Comparison of ENCODE assay signal across 8 mouse cellular contexts in the genomic region with DNA sequence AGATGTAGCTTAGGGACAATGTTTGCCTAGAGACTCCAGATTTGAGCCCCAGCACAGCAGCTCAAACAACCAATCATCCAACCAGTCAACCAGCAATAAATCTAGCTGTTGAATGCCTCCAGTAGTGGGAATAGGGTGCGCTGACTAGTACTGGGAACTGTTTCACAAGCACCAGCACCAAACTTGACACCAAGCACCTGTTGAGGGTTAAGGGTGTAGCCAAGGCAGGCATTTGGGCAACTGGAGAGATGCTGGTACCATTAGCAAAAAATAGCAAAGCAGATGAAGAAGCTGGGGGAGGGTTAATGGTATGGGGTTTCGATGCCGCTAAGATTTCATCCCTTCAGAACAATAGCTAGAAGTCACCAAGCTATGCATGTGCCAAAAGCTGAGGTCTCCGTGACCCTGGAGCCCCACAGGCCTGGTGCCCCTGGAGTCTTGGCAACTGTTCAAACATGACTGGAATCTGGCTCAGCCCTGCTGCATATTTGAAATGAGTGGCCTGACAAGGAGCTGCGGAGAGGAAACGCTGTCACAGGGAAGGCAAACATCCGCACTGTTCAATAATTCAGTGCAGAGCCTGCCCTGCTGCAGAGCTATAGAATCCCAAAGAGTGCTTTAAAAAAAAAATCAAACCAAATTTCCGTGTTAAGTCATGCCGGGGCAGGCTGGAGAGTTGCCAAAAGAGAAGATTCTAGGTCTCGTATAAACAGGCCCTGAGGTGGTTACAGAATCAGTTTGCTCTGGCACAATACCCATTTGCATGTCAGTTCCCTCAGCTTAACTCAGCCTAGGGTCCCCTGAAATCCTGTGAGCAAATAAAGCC.
DNase-seq lines count a peak whose midpoint lies in the region; ATAC-seq lines count a peak whose summit lies in the region.

No protein-coding gene starts in this region.

- ATAC-seq in embryonic facial prominence, embryonic 11.5 days (replicated peaks; ENCODE audit: insufficient number of reproducible peaks, low FRiP score, low TSS enrichment, low read depth) = peak; percentile 37; the same call in 1 of the 2 replicates
- peak; percentile 53 for ATAC-seq in heart, embryonic 11.5 days (replicated peaks; ENCODE audit: insufficient number of reproducible peaks, low FRiP score, low TSS enrichment)
- ATAC-seq in lung, embryonic 16.5 days (ENCODE audit: low read depth) = peak; percentile 91

- H3K4me3 ChIP-seq in embryonic facial prominence, embryonic 11.5 days (ENCODE audit: low read depth, low read length) = no peak overlapping the region
- H3K4me3 ChIP-seq in heart, embryonic 11.5 days (ENCODE audit: low read depth, low read length) = no peak overlapping the region
- H3K4me3 ChIP-seq in lung, embryonic 16.5 days (ENCODE audit: low read length) = no peak overlapping the region

- peaks cover 6% of the 10 kb centered on the region; the same call in 1 of the 2 replicates for H3K4me1 ChIP-seq in embryonic facial prominence, embryonic 11.5 days (ENCODE audit: control insufficient read depth, insufficient read depth, low read length)
- peaks cover 32% of the 10 kb centered on the region for H3K4me1 ChIP-seq in heart, embryonic 11.5 days (ENCODE audit: control insufficient read depth, insufficient read depth, low read length)
- peaks cover 30% of the 10 kb centered on the region for H3K4me1 ChIP-seq in lung, embryonic 16.5 days (replicated peaks; ENCODE audit: control insufficient read depth, insufficient read depth, low read length)

- no peaks in the 10 kb centered on the region for H3K9me3 ChIP-seq in embryonic facial prominence, embryonic 11.5 days (replicated peaks; ENCODE audit: control insufficient read depth, low read length)
- H3K9me3 ChIP-seq in heart, embryonic 11.5 days (replicated peaks; ENCODE audit: control insufficient read depth, low read length) = no peaks in the 10 kb centered on the region
- no peaks in the 10 kb centered on the region for H3K9me3 ChIP-seq in lung, embryonic 16.5 days (ENCODE audit: control insufficient read depth, low read length)

- no peaks in the 10 kb centered on the region for H3K36me3 ChIP-seq in embryonic facial prominence, embryonic 11.5 days (replicated peaks; ENCODE audit: control insufficient read depth, insufficient read depth, low read depth, low read length)
- H3K36me3 ChIP-seq in heart, embryonic 11.5 days (ENCODE audit: control insufficient read depth, insufficient read depth, low read length) = no peaks in the 10 kb centered on the region
- no peaks in the 10 kb centered on the region for H3K36me3 ChIP-seq in lung, embryonic 16.5 days (ENCODE audit: control insufficient read depth, insufficient read depth, low read length)

- H3K9ac ChIP-seq in embryonic facial prominence, embryonic 11.5 days (replicated peaks; ENCODE audit: low read length) = 0 out of 2 replicates have a peak overlapping the region, but pooled peaks have one; percentile 0
- 0 out of 2 replicates have a peak overlapping the region, but pooled peaks have one; percentile 22 for H3K9ac ChIP-seq in heart, embryonic 11.5 days (ENCODE audit: low read depth, low read length)
- peak overlapping the region; percentile 34; the same call in 1 of the 2 replicates for H3K9ac ChIP-seq in lung, embryonic 16.5 days (ENCODE audit: low read length)

- H3K27me3 ChIP-seq in embryonic facial prominence, embryonic 11.5 days (ENCODE audit: control insufficient read depth, insufficient read depth, low read length) = no peaks in the 10 kb centered on the region
- no peaks in the 10 kb centered on the region for H3K27me3 ChIP-seq in heart, embryonic 11.5 days (ENCODE audit: control insufficient read depth, insufficient read depth, low read length)
- no peaks in the 10 kb centered on the region for H3K27me3 ChIP-seq in lung, embryonic 16.5 days (ENCODE audit: control insufficient read depth, insufficient read depth, low read depth, low read length)

- H3K27ac ChIP-seq in embryonic facial prominence, embryonic 11.5 days (replicated peaks; ENCODE audit: low read depth, low read length) = no peak overlapping the region
- peak overlapping the region; percentile 89 for H3K27ac ChIP-seq in heart, embryonic 11.5 days (ENCODE audit: low read depth, low read length)
- peak overlapping the region; percentile 87 for H3K27ac ChIP-seq in lung, embryonic 16.5 days (ENCODE audit: low read length)

- DNase-seq in layer of hippocampus, adult 11-12 months (ENCODE audit: low spot score) = peak; percentile 31
- DNase-seq in layer of hippocampus, postnatal 36 days = no peak
- peak; percentile 60 for DNase-seq in embryonic facial prominence, embryonic 11.5 days (ENCODE audit: low spot score)
- DNase-seq in kidney, adult 9 months = peak; percentile 93
- peak; percentile 74 for DNase-seq in skeletal muscle tissue, adult 2 months (ENCODE audit: low read depth, low spot score)
- no peak for DNase-seq in natural killer cell, adult 2 months (ENCODE audit: low spot score in 2 of 2)

- WGBS in embryonic facial prominence, embryonic 11.5 days = 28% methylated on average over 10 of the region's 10 CpGs
- 14% methylated on average over 10 of the region's 10 CpGs for WGBS in heart, embryonic 11.5 days (ENCODE audit: insufficient replicate concordance)
- WGBS in lung, embryonic 16.5 days = 7% methylated on average over 10 of the region's 10 CpGs

- H3K4me2 ChIP-seq in embryonic facial prominence, embryonic 11.5 days (ENCODE audit: low read depth, low read length) = no peak overlapping the region
- peak overlapping the region; percentile 27 for H3K4me2 ChIP-seq in heart, embryonic 11.5 days
- H3K4me2 ChIP-seq in lung, embryonic 16.5 days (ENCODE audit: low read depth, low read length) = peak overlapping the region; percentile 24

Comparison
In these comparisons a context has a peak if more than half of its experiments do, and no peak if none do; other contexts are left out.
1. DNase-seq: peak in layer of hippocampus, adult 11-12 months (single experiment), embryonic facial prominence, embryonic 11.5 days (single experiment), kidney, adult 9 months (single experiment) and skeletal muscle tissue, adult 2 months (single experiment); none in layer of hippocampus, postnatal 36 days (0 of 2) and natural killer cell, adult 2 months (0 of 2).
2. ATAC-seq: peak in every context shown above with its lines; median percentile 91 in lung, embryonic 16.5 days; 53 in heart, embryonic 11.5 days; 37 in embryonic facial prominence, embryonic 11.5 days.
3. Peak in every context shown above with its lines, with median percentiles within 50 percentile points of each other: H3K9ac ChIP-seq.